Mouse (Mus musculus) testis, adult 2 months (tissue): ENCODE measurements at regions not wholly inside any gene's neighbourhood (a gene's known extent, or its start where the extent isn't known, plus 50 kb on each side); places are given as distances from the start of the nearest gene placed in this dataset.

Experiments used
- H3K27ac ChIP-seq: fragments of 200-500 bp; 2 replicates; pipeline ENCODE4 v1.5.1; 2012; ENCODE audit warnings: low read depth, low read length; ENCODE audit not compliant: control insufficient read depth, insufficient read depth
- H3K27me3 ChIP-seq: fragments of 200-500 bp; 2 replicates; pipeline ENCODE4 v1.6.1; 2012; ENCODE audit warnings: mild to moderate bottlenecking, low read length, moderate library complexity; ENCODE audit not compliant: control insufficient read depth, insufficient read depth
- H3K36me3 ChIP-seq: fragments of 200-500 bp; 2 replicates; pipeline ENCODE4 v1.6.1; 2012; ENCODE audit warnings: mild to moderate bottlenecking, low read length; ENCODE audit not compliant: control insufficient read depth, insufficient read depth
- H3K4me1 ChIP-seq: fragments of 200-500 bp; 2 replicates; pipeline ENCODE4 v1.6.1; 2012; ENCODE audit warnings: low read length; ENCODE audit not compliant: control insufficient read depth, insufficient read depth
- H3K4me3 ChIP-seq: fragments of 200-500 bp; 2 replicates; pipeline ENCODE4 v1.5.1; 2012; ENCODE audit warnings: low read depth, mild to moderate bottlenecking, low read length, moderate library complexity, mixed read lengths; ENCODE audit not compliant: control insufficient read depth
- CTCF ChIP-seq: fragments of 200-500 bp; IDR thresholded peaks from 2 replicates; pipeline ENCODE4 v1.5.1; 2012; ENCODE audit warnings: low read depth, mild to moderate bottlenecking, inconsistent platforms, low read length, moderate library complexity; ENCODE audit not compliant: control insufficient read depth, insufficient read depth, insufficient replicate concordance
- POLR2A ChIP-seq: fragments of 200-500 bp; IDR thresholded peaks from 2 replicates; pipeline ENCODE4 v1.6.1; 2012; ENCODE audit warnings: low read depth, mild to moderate bottlenecking, inconsistent platforms, low read length, moderate library complexity; ENCODE audit not compliant: control insufficient read depth

DNA sequence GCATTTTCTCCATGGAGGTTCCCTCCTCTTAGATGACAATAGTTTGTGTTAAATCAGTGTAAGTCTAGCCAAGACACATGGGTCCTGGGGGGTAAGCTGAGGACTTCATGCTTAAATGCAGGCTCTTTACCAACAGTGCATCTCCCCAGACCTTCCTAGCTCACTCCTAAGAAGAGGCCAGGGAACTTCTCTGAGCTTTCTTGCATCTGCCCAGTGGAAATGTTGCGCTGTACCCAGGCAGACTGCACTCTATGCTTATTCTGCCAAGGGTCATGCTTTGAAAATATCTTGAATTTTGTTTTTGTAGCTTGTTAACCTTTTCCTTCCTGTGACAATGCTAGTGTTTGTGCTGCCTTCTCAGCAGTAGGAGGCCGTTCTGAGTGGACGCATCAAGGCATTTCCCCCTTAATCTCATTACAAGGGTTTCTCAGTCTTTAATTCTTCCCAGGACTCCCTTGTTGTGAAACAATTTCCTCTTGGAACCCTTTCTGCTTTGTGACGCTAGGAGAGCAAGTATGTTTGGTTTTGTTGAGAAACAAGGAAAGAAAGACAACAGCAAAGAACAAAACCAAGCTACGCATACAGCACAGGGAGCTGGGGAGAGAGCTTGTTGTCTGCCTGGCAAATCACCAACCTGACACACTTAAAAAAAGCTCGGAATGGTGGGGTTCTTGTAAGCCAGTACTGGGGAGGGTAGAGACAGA, 88.3 kb upstream of the Irf2bp2 start:
- no peak for TF ChIP-seq POLR2A
- TF ChIP-seq CTCF, result no peak
- Histone ChIP-seq H3K4me1 (no peaks in the 10 kb centered on the region), H3K27ac (no peak overlapping the region), H3K36me3 (no peaks in the 10 kb centered on the region), H3K4me3 (no peak overlapping the region), H3K27me3 (no peaks in the 10 kb centered on the region)

DNA sequence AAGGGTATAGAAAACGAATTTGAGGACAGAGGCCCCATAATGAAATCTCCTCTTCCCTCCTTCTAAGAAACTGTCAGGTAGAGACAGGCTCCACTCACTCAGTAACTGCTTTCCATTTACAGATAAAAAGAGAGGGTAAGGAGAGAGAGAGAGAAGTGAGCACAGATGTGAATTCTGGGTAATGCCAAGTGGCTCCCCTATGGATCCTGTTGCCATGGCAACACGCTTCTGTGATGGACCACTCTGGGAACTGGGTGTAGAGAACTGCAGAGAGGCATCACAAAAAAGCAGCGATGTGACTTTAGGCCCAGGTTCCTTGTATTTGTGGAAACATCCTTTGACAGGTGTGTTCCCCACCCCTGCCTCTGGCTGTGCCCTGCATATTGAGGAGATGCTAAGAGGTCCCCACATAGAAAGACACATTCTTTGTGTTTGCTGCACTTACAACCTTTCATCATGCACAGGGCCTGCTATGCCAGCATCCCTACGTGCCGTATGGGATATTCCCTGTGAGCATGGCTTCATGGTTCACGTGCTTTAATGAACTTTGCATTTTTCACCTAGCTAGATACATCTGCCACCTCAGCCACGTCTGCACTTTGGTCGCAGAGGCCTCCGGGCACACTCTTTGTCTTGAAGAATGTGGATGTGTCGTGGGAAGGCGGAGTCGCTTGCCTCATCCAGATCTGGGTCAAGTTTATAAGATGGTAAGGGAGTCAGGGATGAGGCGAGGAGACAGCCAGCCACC, 84.4 kb upstream of the Irf2bp2 start:
- no peaks in the 10 kb centered on the region for H3K27me3 ChIP-seq
- H3K27ac ChIP-seq, result no peak overlapping the region
- no peak for TF ChIP-seq POLR2A
- TF ChIP-seq CTCF, result no peak

DNA sequence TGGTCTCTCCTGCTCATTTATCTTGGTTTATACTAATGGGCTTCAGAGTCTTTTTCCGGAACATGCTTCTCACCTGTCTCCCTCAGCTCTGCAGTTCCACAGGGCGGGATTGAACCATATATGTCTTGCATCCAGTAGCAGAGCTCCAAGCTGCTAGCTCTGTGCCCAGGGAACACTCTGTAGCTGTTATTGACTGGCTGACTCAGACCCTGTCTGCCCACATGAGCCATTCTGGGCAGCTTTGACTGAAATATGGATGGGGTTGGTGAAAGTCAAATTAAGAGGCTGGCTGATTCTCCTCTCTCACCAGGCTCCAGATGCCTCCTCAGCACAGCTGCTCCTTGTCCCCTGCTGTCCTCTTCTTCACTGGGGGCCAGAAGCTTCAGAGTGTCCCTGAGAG, 81.4 kb upstream of the Irf2bp2 start:
- H3K27ac ChIP-seq, result no peak overlapping the region
- peak overlapping the region; percentile 66 for H3K4me3 ChIP-seq
- no peaks in the 10 kb centered on the region for H3K27me3 ChIP-seq
- H3K36me3 ChIP-seq, result no peaks in the 10 kb centered on the region
- no peak for TF ChIP-seq CTCF
- no peak for TF ChIP-seq POLR2A
- H3K4me1 ChIP-seq, result no peaks in the 10 kb centered on the region

More for the DNA sequence above, 84.4 kb upstream of the Irf2bp2 start:
- H3K4me3 ChIP-seq, result no peak overlapping the region
- H3K4me1 ChIP-seq, result no peaks in the 10 kb centered on the region
- no peaks in the 10 kb centered on the region for H3K36me3 ChIP-seq

DNA sequence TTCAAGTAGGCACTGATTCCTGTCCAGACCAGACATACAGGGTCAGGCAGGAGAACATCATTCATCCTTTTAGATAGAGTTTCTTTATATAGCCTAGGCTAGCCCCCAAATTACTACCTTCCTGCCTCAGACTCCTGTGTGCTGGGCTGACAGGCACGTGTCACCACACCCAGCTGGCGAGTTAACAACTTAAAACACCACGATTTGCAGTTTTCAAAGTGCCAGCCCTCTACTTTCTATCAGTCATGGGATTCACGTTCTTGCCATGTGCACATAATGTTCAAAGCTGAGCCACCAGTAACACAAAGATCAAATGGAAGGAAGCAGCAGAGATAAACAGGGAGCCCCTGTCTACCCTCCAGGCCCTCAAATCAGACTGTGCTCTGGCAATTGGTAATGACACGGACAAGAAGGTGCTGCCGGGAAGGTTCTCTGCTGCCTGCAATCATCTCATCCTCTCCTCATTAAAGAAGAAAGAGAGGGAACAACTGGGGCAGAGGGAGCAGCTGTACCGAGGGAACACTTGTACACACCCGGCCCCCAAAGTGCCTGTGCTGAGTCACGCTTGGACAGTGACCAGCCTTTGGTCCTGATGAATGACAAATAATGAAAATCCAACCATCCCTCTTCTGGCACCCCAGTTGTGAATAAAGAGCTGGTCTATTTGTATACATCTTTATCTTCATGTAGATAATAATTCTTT, 79.4 kb upstream of the Irf2bp2 start:
- peak overlapping the region; percentile 66 for H3K4me3 ChIP-seq
- no peaks in the 10 kb centered on the region for H3K36me3 ChIP-seq
- no peaks in the 10 kb centered on the region for H3K27me3 ChIP-seq
- H3K4me1 ChIP-seq, result no peaks in the 10 kb centered on the region
- H3K27ac ChIP-seq, result no peak overlapping the region
- TF ChIP-seq POLR2A, result no peak
- TF ChIP-seq CTCF, result no peak

- peaks cover 9% of the 10 kb centered on the region for H3K4me1 ChIP-seq
- H3K36me3 ChIP-seq, result no peaks in the 10 kb centered on the region
- TF ChIP-seq POLR2A (no peak), CTCF (no peak)
- no peak overlapping the region for H3K27ac ChIP-seq
- H3K27me3 ChIP-seq, result no peaks in the 10 kb centered on the region
- no peak overlapping the region for H3K4me3 ChIP-seq
Measured at GRCm38 (mm10) chr8:126671594-126671993, 77.8 kb upstream of the Irf2bp2 start.

- peaks cover 9% of the 10 kb centered on the region for H3K4me1 ChIP-seq
- H3K36me3 ChIP-seq, result no peaks in the 10 kb centered on the region
- H3K4me3 ChIP-seq, result no peak overlapping the region
- H3K27ac ChIP-seq, result no peak overlapping the region
- H3K27me3 ChIP-seq, result no peaks in the 10 kb centered on the region
- TF ChIP-seq CTCF, result no peak
- TF ChIP-seq POLR2A, result no peak
Measured at GRCm38 (mm10) chr8:126669919-126670318, 76.1 kb upstream of the Irf2bp2 start.

- H3K4me3 ChIP-seq, result no peak overlapping the region
- no peaks in the 10 kb centered on the region for H3K27me3 ChIP-seq
- peak overlapping the region; percentile 23; the same call in 1 of the 2 replicates for H3K27ac ChIP-seq
- peaks cover 9% of the 10 kb centered on the region for H3K4me1 ChIP-seq
- no peaks in the 10 kb centered on the region for H3K36me3 ChIP-seq
- TF ChIP-seq CTCF (no peak), POLR2A (no peak)
Measured at GRCm38 (mm10) chr8:126669154-126669553, 75.4 kb upstream of the Irf2bp2 start.
